Mouse (Mus musculus): ENCODE data around the gene Pax4. TPM values are rescaled to one million over a fixed set of nuclear protein-coding genes. Genes with fewer than 3 reads are reported as not detected.

Pax4 gene
- polyA plus RNA-seq, 1 experiment from 2014 or later, result not detected

GRCm38 (mm10) chr6:28474839-28475238, 25.7 kb upstream of the Pax4 start, which contains the start of gene Snd1:
TSS of gene Snd1 (plus strand) at chr6:28475139.
- no peak within 1 kb of the TSS for H3K27ac ChIP-seq (replicated peaks)
- WGBS, result 84% methylated on average over 5 of the region's 5 CpGs
- no peak within 1 kb of the TSS for H3K4me3 ChIP-seq (replicated peaks)
- H3K9me3 ChIP-seq (replicated peaks), result no peaks in the 10 kb centered on the region
- no peak within 1 kb of the TSS for H3K4me2 ChIP-seq
- no peaks in the 10 kb centered on the region for H3K36me3 ChIP-seq
- H3K4me1 ChIP-seq, result 0 out of 2 replicates have a peak, but pooled peaks cover 5% of the 10 kb centered on the region
- no peak for ATAC-seq (ENCODE audit: low FRiP score)
- H3K9ac ChIP-seq (replicated peaks), result no peak within 1 kb of the TSS
- H3K27me3 ChIP-seq (replicated peaks), result no peaks in the 10 kb centered on the region

GRCm38 (mm10) chr6:28474211-28474610, 25.1 kb upstream of the Pax4 start:
- ATAC-seq (ENCODE audit: low FRiP score), result no peak
- Histone ChIP-seq H3K9me3 (replicated peaks) (no peaks in the 10 kb centered on the region), H3K27ac (replicated peaks) (no peak overlapping the region), H3K9ac (replicated peaks) (no peak overlapping the region), H3K36me3 (no peaks in the 10 kb centered on the region), H3K4me1 (0 out of 2 replicates have a peak, but pooled peaks cover 2% of the 10 kb centered on the region), H3K27me3 (replicated peaks) (no peaks in the 10 kb centered on the region), H3K4me3 (replicated peaks) (no peak overlapping the region), H3K4me2 (no peak overlapping the region)
- 93% methylated on average over 4 of the region's 4 CpGs for WGBS

DNA sequence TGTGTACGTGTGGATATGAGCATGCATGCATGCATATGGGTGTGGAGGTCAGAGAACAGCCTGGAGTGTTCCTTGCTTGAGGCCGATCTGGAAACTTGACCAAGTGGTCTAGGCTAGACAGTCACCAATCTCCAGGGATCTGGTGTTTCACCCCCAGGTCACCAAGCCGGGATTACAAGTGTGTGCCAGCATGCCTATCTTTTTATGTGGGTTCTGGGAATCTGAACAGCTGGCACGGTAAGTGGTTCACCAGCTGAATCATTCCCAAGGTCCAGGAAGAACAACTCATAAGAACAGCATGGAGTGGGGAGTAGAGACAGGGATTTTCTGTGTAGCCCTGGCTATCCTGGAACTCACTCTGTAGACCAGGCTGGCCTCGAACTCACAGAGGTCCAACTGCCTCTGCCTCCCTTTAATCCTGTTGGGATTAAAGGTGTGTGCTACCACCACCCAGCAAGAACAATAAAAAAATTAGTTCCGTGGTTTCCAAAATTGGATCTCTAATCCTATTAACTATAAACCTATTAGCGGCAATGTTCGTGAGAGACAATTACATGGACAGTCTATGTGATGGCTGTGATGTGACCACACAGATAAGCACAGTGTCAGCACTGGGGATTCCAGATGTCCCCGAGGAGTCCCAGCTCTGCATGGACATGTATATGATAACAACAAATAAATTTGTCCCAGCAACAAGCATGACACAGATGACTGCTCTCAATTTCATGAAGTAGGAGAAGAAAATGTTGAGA, 22.3 kb upstream of the Pax4 start:
- Histone ChIP-seq H3K4me2 (no peak overlapping the region), H3K36me3 (no peaks in the 10 kb centered on the region), H3K27me3 (replicated peaks) (no peaks in the 10 kb centered on the region), H3K27ac (replicated peaks) (no peak overlapping the region), H3K4me3 (replicated peaks) (no peak overlapping the region), H3K9me3 (replicated peaks) (no peaks in the 10 kb centered on the region), H3K4me1 (no peaks in the 10 kb centered on the region), H3K9ac (replicated peaks) (no peak overlapping the region)
- WGBS, result 85% methylated on average over 9 of the region's 9 CpGs
- no peak for ATAC-seq (ENCODE audit: low FRiP score)

GRCm38 (mm10) chr6:28470621-28471020, 21.5 kb upstream of the Pax4 start:
- H3K9me3 ChIP-seq (replicated peaks), result no peaks in the 10 kb centered on the region
- no peak overlapping the region for H3K4me3 ChIP-seq (replicated peaks)
- ATAC-seq (ENCODE audit: low FRiP score), result no peak
- H3K4me1 ChIP-seq, result no peaks in the 10 kb centered on the region
- no peaks in the 10 kb centered on the region for H3K27me3 ChIP-seq (replicated peaks)
- H3K27ac ChIP-seq (replicated peaks), result no peak overlapping the region
- H3K4me2 ChIP-seq, result no peak overlapping the region
- H3K9ac ChIP-seq (replicated peaks), result no peak overlapping the region
- WGBS, result 85% methylated on average over 5 of the region's 5 CpGs
- H3K36me3 ChIP-seq, result no peaks in the 10 kb centered on the region

DNA sequence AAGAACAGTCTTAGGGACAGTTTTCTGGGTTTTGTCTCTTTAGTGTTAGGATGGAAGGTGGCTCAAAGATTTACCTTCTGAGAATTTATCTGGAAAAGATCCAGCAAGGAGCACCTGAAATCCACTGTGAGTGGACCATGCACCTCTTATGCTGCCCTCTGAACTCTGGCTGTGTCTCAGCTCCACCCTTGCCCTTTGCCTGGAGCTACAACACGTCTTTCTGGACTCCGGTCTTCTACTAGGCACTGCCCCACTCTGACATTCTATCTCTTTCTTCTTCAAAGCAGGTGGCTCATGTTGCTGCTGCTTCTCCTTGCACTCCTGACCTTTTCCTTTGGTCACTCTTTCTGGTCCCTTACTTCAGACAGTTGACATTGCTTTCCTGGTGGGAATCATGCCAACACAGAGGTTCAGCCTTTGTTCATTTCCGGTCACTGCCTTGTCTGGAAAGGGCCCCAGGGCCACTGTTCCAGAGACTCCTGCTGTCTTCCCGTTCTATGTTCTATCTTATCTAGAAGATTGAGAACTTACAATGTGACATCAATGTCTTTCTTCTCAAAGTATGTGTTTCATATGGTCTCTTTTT, 21.0 kb upstream of the Pax4 start:
- H3K4me3 ChIP-seq (replicated peaks), result no peak overlapping the region
- no peak for ATAC-seq (ENCODE audit: low FRiP score)
- no peak overlapping the region for H3K4me2 ChIP-seq
- no peak overlapping the region for H3K27ac ChIP-seq (replicated peaks)
- H3K9ac ChIP-seq (replicated peaks), result no peak overlapping the region
- H3K36me3 ChIP-seq, result no peaks in the 10 kb centered on the region
- 80% methylated on average over 4 of the region's 4 CpGs for WGBS
- no peaks in the 10 kb centered on the region for H3K4me1 ChIP-seq
- H3K27me3 ChIP-seq (replicated peaks), result no peaks in the 10 kb centered on the region
- H3K9me3 ChIP-seq (replicated peaks), result no peaks in the 10 kb centered on the region

GRCm38 (mm10) chr6:28464630-28465029, 15.5 kb upstream of the Pax4 start:
- H3K4me3 ChIP-seq (replicated peaks), result no peak overlapping the region
- H3K9me3 ChIP-seq (replicated peaks), result no peaks in the 10 kb centered on the region
- H3K4me1 ChIP-seq, result peaks cover 5% of the 10 kb centered on the region; the same call in 1 of the 2 replicates
- no peak overlapping the region for H3K9ac ChIP-seq (replicated peaks)
- no peak overlapping the region for H3K4me2 ChIP-seq
- ATAC-seq (ENCODE audit: low FRiP score), result no peak
- no peaks in the 10 kb centered on the region for H3K27me3 ChIP-seq (replicated peaks)
- H3K36me3 ChIP-seq, result no peaks in the 10 kb centered on the region
- 7% methylated on average over 6 of the region's 6 CpGs for WGBS
- no peak overlapping the region for H3K27ac ChIP-seq (replicated peaks)

DNA sequence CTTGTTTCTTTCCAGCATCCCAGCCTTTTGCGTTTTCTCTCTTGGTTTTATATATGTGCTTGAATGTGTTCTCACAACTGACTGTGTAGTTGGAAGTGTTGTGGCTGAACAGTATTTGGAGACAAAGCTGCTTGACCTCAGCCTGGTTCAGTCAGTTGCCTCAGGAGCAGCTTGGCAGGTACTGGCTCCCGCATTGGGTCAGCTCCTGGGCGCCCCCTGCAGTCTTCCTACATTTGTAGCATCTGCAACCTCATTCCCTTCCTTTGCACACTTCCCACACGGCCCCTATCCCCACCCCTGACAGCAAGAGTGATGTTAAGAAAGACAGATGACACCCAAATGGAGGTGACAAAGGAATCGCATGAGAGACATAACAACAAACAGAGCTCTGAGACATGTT, 11.4 kb upstream of the Pax4 start:
- Histone ChIP-seq H3K4me1 (peaks cover 5% of the 10 kb centered on the region; the same call in 1 of the 2 replicates), H3K27ac (replicated peaks) (no peak overlapping the region), H3K9me3 (replicated peaks) (no peaks in the 10 kb centered on the region), H3K4me3 (replicated peaks) (no peak overlapping the region), H3K9ac (replicated peaks) (no peak overlapping the region), H3K4me2 (no peak overlapping the region), H3K36me3 (no peaks in the 10 kb centered on the region), H3K27me3 (replicated peaks) (no peaks in the 10 kb centered on the region)
- WGBS, result 8% methylated on average over 5 of the region's 5 CpGs
- ATAC-seq (ENCODE audit: low FRiP score), result no peak

GRCm38 (mm10) chr6:28459221-28459668, 10.1 kb upstream of the Pax4 start:
- no peaks in the 10 kb centered on the region for H3K27me3 ChIP-seq (replicated peaks)
- no peaks in the 10 kb centered on the region for H3K9me3 ChIP-seq (replicated peaks)
- H3K4me1 ChIP-seq, result no peaks in the 10 kb centered on the region; the same call in 1 of the 2 replicates
- H3K27ac ChIP-seq (replicated peaks), result no peak overlapping the region
- no peak overlapping the region for H3K4me2 ChIP-seq
- no peak overlapping the region for H3K4me3 ChIP-seq (replicated peaks)
- H3K36me3 ChIP-seq, result no peaks in the 10 kb centered on the region
- no peak overlapping the region for H3K9ac ChIP-seq (replicated peaks)
- ATAC-seq (ENCODE audit: low FRiP score), result no peak

- Histone ChIP-seq H3K4me1 (peaks cover 6% of the 10 kb centered on the region; the same call in 1 of the 2 replicates), H3K9ac (replicated peaks) (no peak overlapping the region), H3K36me3 (no peaks in the 10 kb centered on the region), H3K9me3 (replicated peaks) (no peaks in the 10 kb centered on the region), H3K4me3 (replicated peaks) (no peak overlapping the region), H3K4me2 (peak overlapping the region; percentile 11; the same call in 1 of the 2 replicates), H3K27ac (replicated peaks) (no peak overlapping the region), H3K27me3 (replicated peaks) (peaks cover 28% of the 10 kb centered on the region)
- ATAC-seq (ENCODE audit: low FRiP score), result no peak
- WGBS, result 0% methylated on average over 12 of the region's 12 CpGs
These were observed 1.8 kb upstream of the Pax4 start for GRCm38 (mm10) chr6:28450977-28451376.

DNA sequence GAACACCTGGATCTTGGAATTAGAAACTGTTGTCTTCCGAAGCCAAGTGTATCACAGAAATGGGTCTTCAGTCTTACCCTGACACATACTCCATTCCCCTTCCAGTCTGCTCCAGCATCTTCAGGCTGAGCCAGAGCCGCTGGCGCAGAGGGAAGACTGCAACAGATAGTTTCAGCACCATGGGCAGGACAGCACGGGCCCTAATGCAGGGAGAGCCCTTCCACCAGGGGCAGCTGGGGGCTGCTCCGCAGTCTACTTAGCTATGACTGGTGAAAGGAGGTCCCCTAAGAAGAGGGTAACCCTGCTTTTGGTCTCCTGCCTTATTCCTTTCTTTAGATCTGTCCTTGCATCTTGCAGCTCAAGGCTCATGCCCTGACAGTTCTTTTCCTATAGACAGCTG, 1.3 kb upstream of the Pax4 start:
- ATAC-seq (ENCODE audit: low FRiP score), result no peak
- Histone ChIP-seq H3K9me3 (replicated peaks) (no peaks in the 10 kb centered on the region), H3K4me2 (no peak overlapping the region), H3K27me3 (replicated peaks) (peaks cover 28% of the 10 kb centered on the region), H3K36me3 (no peaks in the 10 kb centered on the region), H3K27ac (replicated peaks) (no peak overlapping the region), H3K4me1 (peaks cover 6% of the 10 kb centered on the region; the same call in 1 of the 2 replicates), H3K9ac (replicated peaks) (no peak overlapping the region), H3K4me3 (replicated peaks) (no peak overlapping the region)
- 15% methylated on average over 5 of the region's 5 CpGs for WGBS

DNA sequence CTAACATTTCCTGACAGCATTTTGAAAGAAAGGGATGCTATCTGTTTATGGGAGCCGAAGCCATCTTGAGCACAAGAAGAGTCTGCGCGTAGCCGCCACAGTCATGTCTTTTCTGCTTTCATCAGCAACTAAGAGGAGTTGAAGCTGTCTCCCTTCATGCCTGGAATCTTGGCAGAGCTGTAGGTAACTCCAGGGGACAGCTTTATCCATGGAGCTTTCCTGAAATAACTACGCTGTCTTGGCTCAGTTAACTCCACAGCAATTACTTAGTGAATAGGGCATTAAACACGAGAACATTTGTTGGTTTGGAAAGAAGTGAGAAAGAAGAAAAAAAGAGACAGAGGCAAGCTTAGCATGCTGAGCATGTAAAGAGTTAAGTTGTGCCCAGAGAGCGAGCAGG, 1.2 kb downstream of the Pax4 start:
- H3K4me1 ChIP-seq, result peaks cover 6% of the 10 kb centered on the region; the same call in 1 of the 2 replicates
- no peaks in the 10 kb centered on the region for H3K36me3 ChIP-seq
- H3K4me2 ChIP-seq, result no peak overlapping the region
- no peak overlapping the region for H3K27ac ChIP-seq (replicated peaks)
- peaks cover 28% of the 10 kb centered on the region for H3K27me3 ChIP-seq (replicated peaks)
- H3K9ac ChIP-seq (replicated peaks), result no peak overlapping the region
- no peak overlapping the region for H3K4me3 ChIP-seq (replicated peaks)
- 59% methylated on average over 7 of the region's 7 CpGs for WGBS
- no peak for ATAC-seq (ENCODE audit: low FRiP score)
- no peaks in the 10 kb centered on the region for H3K9me3 ChIP-seq (replicated peaks)

GRCm38 (mm10) chr6:28431538-28431855, 17.7 kb downstream of the Pax4 start:
- Histone ChIP-seq H3K4me2 (no peak overlapping the region), H3K27me3 (replicated peaks) (no peaks in the 10 kb centered on the region), H3K4me1 (no peaks in the 10 kb centered on the region), H3K9ac (replicated peaks) (no peak overlapping the region), H3K4me3 (replicated peaks) (no peak overlapping the region), H3K9me3 (replicated peaks) (no peaks in the 10 kb centered on the region), H3K36me3 (peaks cover 4% of the 10 kb centered on the region), H3K27ac (replicated peaks) (no peak overlapping the region)
- no peak for ATAC-seq (ENCODE audit: low FRiP score)
- 76% methylated on average over 6 of the region's 6 CpGs for WGBS

Measured in neural tube, embryonic 15.5 days (tissue).